Mouse (Mus musculus) hindbrain, embryonic 16.5 days (tissue): ENCODE results near the gene Tbr1. TPM values are rescaled to one million over a fixed set of nuclear protein-coding genes. Genes with fewer than 3 reads are reported as not detected.

Experiments
- ATAC-seq: fragments of 200-750 bp; cut with Nextera tagmentation; 2 replicates; pipeline ENCODE4 v1.8.0; 2017; ENCODE audit warnings: moderate TSS enrichment, moderate library complexity
- H3K27ac ChIP-seq: fragments of 300-500 bp; sonication (generic); 2 replicates; pipeline ENCODE4 v1.5.1; 2014; ENCODE audit warnings: low read depth, mild to moderate bottlenecking, control low read depth, low read length, moderate library complexity
- H3K27me3 ChIP-seq: fragments of 300-500 bp; sonication (generic); replicated peaks from 2 replicates; pipeline ENCODE4 v1.6.1; 2014; ENCODE audit warnings: low read length; ENCODE audit not compliant: control insufficient read depth, insufficient read depth
- H3K36me3 ChIP-seq: fragments of 300-500 bp; sonication (generic); 2 replicates; pipeline ENCODE4 v1.6.1; 2014; ENCODE audit warnings: mild to moderate bottlenecking, low read length, moderate library complexity, mixed read lengths; ENCODE audit not compliant: control insufficient read depth, insufficient read depth
- H3K4me1 ChIP-seq: fragments of 300-500 bp; sonication (generic); 2 replicates; pipeline ENCODE4 v1.6.1; 2014; ENCODE audit warnings: low read depth, low read length; ENCODE audit not compliant: control insufficient read depth, insufficient read depth
- H3K4me2 ChIP-seq: fragments of 300-500 bp; sonication (generic); 2 replicates; pipeline ENCODE4 v1.6.1; 2014; ENCODE audit warnings: mild to moderate bottlenecking, low read length, control low read depth, moderate library complexity
- H3K4me3 ChIP-seq: fragments of 300-500 bp; sonication (generic); 2 replicates; pipeline ENCODE4 v1.5.1; 2014; ENCODE audit warnings: mild to moderate bottlenecking, low read length, control low read depth, moderate library complexity
- H3K9ac ChIP-seq: fragments of 300-500 bp; sonication (generic); 2 replicates; pipeline ENCODE4 v1.6.1; 2014; ENCODE audit warnings: low read depth, mild to moderate bottlenecking, control low read depth, low read length, moderate library complexity
- H3K9me3 ChIP-seq: fragments of 300-500 bp; sonication (generic); 2 replicates; pipeline ENCODE4 v1.6.1; 2014; ENCODE audit warnings: mild to moderate bottlenecking, low read length, moderate library complexity; ENCODE audit not compliant: control insufficient read depth
- WGBS: fragments of 180-500 bp; shearing (Covaris S2); extraction: QIAGEN DNeasy Blood & Tissue Kit; methylation state at CpG from one replicate; pipeline ENCODE4 v1.1.7; 2014; 5-methylcytosine and 5-hydroxymethylcytosine counted together
- polyA plus RNA-seq: library from polyadenylated mRNA; unstranded; fragments of >200 nt; fragmentation: Nextera tagmentation; extraction: Ambion mirVana; gene quantifications from 2 replicates; pipeline ENCODE4 v1.2.1, GENCODE M21; 2015

Tbr1 gene
- polyA plus RNA-seq, 1 experiment from 2014 or later: 0.45 TPM

DNA sequence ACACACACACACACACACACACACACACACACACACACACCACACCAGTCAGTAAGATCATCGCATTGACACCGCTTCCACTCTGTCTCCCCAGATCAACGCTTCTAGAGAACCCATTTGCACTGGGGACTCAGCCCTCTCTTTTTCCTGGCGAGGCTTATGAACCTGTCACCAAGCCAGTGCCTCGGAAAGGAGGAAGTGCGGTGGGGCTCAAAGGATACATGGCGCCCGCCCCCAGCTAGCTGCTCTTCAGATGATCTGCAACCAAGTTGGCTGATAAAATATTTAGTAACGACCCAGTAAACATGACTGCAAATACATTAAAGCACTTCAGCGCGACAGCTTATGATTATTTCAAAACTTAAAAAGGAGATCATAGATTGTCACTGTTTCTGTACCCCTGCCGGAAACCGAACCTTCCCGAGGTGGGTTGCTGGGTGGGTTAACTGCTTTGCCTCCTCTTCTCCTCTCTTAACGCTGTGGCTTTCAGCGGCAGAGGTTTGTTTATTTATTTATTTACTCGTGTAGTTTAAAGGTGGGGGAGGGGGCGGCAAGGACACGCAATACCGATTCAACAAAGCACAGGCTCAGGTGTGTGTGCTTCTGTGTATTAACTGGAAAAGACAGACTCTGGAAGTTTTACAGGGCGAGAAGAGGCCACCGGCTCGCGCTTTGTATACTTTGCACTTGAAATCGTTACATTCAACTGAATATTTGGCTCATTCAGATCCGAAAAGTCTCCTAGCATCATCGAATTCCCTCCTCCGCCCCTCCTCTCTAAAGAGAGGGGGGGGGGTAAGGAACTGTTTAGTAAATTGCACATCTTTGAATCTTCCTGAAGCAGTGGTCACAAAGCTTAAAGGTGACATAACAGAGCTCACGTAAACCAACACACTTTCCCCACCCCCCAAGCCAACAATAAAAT lies 975 bp downstream of the Tbr1 start:
- Histone ChIP-seq H3K4me1 (peaks cover 10% of the 10 kb centered on the region), H3K27me3 (peaks cover 37% of the 10 kb centered on the region)

DNA sequence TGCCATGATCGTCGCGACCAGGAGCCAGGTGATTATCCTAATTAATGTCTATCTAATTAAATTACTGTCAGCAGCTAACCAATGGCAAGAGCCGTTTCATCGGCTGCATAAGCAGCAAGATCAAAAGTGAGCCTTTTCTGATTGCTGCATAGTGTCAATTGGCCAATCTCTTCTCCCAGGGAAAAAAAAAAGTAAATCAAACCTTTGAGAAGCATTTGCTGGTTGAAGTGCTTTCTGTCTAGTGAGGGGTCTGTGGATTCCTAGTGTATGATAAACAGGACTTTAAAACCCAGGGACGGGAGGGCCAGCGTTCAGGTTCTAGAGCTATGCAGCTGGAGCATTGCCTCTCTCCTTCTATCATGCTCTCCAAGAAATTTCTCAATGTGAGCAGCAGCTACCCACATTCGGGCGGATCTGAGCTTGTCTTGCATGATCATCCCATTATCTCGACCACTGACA lies 1.7 kb downstream of the Tbr1 start:
- no peak for ATAC-seq
- Histone ChIP-seq H3K9me3 (no peaks in the 10 kb centered on the region), H3K27me3 (peaks cover 42% of the 10 kb centered on the region), H3K27ac (no peak overlapping the region; the same call in 1 of the 2 replicates), H3K4me1 (peaks cover 10% of the 10 kb centered on the region), H3K9ac (no peak overlapping the region), H3K4me2 (no peak overlapping the region), H3K36me3 (no peaks in the 10 kb centered on the region), H3K4me3 (no peak overlapping the region)
- WGBS: 3% methylated on average over 10 of the region's 10 CpGs

More for the DNA sequence above, 975 bp downstream of the Tbr1 start:
- Histone ChIP-seq H3K4me3 (no peak overlapping the region; the same call in 1 of the 2 replicates), H3K27ac (no peak overlapping the region), H3K9ac (no peak overlapping the region), H3K36me3 (no peaks in the 10 kb centered on the region), H3K9me3 (no peaks in the 10 kb centered on the region), H3K4me2 (peak overlapping the region; percentile 17; the same call in 1 of the 2 replicates)
- 4% methylated on average over 29 of the region's 29 CpGs for WGBS
- no peak for ATAC-seq

DNA sequence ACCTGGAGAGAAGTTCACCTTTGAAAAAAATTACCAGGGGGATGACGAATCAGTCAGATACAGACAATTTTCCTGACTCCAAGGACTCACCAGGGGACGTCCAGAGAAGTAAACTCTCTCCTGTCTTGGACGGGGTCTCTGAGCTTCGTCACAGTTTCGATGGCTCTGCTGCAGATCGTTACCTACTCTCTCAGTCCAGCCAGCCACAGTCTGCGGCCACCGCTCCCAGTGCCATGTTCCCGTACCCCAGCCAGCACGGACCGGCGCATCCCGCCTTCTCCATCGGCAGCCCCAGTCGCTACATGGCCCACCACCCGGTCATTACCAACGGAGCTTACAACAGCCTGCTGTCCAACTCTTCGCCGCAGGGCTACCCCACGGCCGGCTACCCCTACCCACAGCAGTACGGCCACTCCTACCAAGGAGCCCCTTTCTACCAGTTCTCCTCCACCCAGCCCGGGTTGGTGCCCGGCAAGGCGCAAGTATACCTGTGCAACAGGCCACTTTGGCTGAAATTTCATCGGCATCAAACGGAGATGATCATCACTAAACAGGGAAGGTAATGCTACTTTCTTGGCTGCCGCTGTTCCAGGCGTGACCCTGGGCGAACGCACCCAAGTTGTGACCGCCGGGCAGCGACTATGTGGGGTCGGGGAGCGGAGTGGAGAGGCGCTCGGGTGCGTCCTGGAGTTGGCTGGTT lies 2.3 kb downstream of the Tbr1 start:
- peak overlapping the region; percentile 22; the same call in 1 of the 2 replicates for H3K4me2 ChIP-seq
- no peak overlapping the region; the same call in 1 of the 2 replicates for H3K9ac ChIP-seq
- H3K4me3 ChIP-seq: peak overlapping the region; percentile 22
- WGBS: under 1% methylated on average over 39 of the region's 39 CpGs
- H3K4me1 ChIP-seq: peaks cover 10% of the 10 kb centered on the region
- peak; percentile 31; the same call in 1 of the 2 replicates for ATAC-seq
- peaks cover 48% of the 10 kb centered on the region for H3K27me3 ChIP-seq
- no peak overlapping the region; the same call in 1 of the 2 replicates for H3K27ac ChIP-seq
- H3K9me3 ChIP-seq: no peaks in the 10 kb centered on the region
- no peaks in the 10 kb centered on the region for H3K36me3 ChIP-seq

DNA sequence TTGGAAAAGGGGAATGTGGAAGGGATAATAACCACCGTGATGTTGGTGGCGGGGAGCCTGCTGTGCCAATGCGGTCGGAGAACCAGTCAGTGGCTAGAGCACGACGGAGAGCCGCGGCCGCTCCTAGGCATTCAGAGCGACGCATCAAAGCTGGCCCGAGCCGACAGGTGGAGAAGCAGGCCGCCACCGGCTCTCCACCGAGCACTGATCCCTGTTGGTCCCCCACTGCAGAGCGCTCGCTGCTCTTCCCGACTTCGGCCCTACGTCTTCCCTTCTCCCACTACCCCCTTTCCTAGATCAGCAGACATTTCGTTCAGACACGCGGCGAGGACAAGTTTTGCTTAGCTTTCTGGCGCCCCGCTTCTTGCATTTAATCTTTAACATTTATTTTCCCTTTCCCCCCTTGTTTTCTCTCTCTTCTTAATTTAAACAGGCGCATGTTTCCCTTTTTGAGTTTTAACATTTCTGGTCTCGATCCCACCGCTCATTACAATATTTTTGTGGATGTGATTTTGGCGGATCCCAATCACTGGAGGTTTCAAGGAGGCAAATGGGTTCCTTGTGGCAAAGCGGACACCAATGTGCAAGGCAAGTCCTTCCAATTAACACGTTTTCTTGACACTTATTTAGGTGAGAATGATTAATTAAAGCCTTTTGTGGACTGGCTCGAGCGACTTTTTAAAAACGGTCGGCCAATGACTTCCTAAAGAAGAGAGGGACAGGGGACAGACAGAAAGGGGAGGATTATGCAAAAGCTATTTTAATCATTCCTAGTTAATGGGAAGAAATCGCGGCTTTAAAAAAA lies 3.0 kb downstream of the Tbr1 start:
- H3K9me3 ChIP-seq: no peaks in the 10 kb centered on the region
- peaks cover 10% of the 10 kb centered on the region for H3K4me1 ChIP-seq
- H3K4me2 ChIP-seq: peak overlapping the region; percentile 22; the same call in 1 of the 2 replicates
- peaks cover 54% of the 10 kb centered on the region for H3K27me3 ChIP-seq
- H3K27ac ChIP-seq: no peak overlapping the region
- H3K9ac ChIP-seq: no peak overlapping the region; the same call in 1 of the 2 replicates
- no peak for ATAC-seq
- no peaks in the 10 kb centered on the region for H3K36me3 ChIP-seq
- H3K4me3 ChIP-seq: peak overlapping the region; percentile 22
- under 1% methylated on average over 37 of the region's 39 CpGs for WGBS

DNA sequence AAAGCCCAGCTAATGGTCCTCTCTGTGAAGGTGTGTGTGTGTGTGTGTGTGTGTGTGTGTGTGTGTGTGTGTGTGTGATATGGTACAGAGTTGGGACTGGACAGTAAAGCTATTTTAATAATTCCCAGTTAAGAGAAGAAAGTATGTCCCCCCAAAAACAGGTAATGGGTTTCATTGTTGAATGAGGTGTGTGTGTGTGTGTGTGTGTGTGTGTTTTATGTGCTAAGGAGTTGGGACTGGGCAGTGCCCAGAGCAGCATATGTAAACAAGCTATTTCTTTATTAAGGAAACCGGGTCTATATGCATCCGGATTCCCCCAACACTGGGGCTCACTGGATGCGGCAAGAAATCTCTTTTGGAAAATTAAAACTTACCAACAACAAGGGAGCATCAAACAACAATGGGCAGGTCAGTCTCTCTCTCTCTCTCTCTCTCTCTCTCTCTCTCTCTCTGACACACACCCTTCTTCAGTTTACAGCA lies 3.7 kb downstream of the Tbr1 start:
- H3K27me3 ChIP-seq: peaks cover 56% of the 10 kb centered on the region
- no peak overlapping the region for H3K27ac ChIP-seq
- H3K4me3 ChIP-seq: no peak overlapping the region
- no peaks in the 10 kb centered on the region for H3K36me3 ChIP-seq
- no peaks in the 10 kb centered on the region for H3K9me3 ChIP-seq
- no peak overlapping the region for H3K4me2 ChIP-seq
- 4% methylated on average over 3 of the region's 3 CpGs for WGBS
- no peak overlapping the region for H3K9ac ChIP-seq
- ATAC-seq: no peak
- peaks cover 10% of the 10 kb centered on the region for H3K4me1 ChIP-seq

DNA sequence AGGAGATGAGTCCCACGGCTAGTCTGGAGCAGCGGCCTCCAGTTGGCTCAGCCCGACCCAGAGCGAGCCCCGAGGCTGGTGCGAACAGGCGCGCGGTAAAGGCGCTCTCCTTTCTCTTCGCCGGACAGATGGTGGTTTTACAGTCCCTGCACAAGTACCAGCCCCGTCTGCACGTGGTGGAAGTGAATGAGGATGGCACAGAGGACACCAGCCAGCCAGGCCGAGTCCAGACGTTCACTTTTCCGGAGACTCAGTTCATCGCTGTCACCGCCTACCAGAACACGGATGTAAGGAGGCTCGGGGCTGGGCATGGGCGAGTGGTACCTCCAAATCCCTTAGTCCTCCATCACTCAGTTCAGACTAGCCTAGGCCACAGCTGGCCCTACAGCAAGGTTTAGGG lies 4.4 kb downstream of the Tbr1 start:
- H3K4me3 ChIP-seq: no peak overlapping the region; the same call in 1 of the 2 replicates
- no peaks in the 10 kb centered on the region for H3K9me3 ChIP-seq
- no peak overlapping the region for H3K4me2 ChIP-seq
- ATAC-seq: peak; percentile 44
- peaks cover 16% of the 10 kb centered on the region for H3K4me1 ChIP-seq
- H3K9ac ChIP-seq: no peak overlapping the region
- no peaks in the 10 kb centered on the region for H3K36me3 ChIP-seq
- no peak overlapping the region for H3K27ac ChIP-seq
- H3K27me3 ChIP-seq: peaks cover 50% of the 10 kb centered on the region
- 2% methylated on average over 21 of the region's 22 CpGs for WGBS

DNA sequence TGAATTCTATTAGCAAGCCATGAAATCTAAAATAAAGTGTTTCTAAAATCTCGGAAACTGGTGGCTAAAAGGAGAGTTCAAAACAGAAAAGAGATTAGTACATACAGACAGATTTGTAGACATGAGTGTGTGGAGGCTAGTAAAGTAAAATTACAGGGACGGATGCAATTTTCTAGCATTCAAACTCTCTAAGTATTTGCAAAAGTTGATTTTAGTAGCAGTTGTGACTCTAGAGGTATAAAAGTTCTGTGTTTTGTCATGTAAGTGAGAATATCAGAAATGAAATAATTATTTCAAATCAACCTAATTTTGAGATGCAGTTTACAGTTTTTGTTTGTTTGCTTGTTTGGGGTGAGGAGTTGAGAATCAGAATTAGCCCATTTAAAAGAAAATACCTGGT lies 5.1 kb downstream of the Tbr1 start:
- Histone ChIP-seq H3K9ac (no peak overlapping the region), H3K27ac (no peak overlapping the region), H3K9me3 (no peaks in the 10 kb centered on the region), H3K36me3 (no peaks in the 10 kb centered on the region), H3K4me1 (peaks cover 18% of the 10 kb centered on the region), H3K4me3 (no peak overlapping the region), H3K27me3 (peaks cover 44% of the 10 kb centered on the region), H3K4me2 (no peak overlapping the region)
- no peak for ATAC-seq
- 18% methylated on average over 2 of the region's 2 CpGs for WGBS

DNA sequence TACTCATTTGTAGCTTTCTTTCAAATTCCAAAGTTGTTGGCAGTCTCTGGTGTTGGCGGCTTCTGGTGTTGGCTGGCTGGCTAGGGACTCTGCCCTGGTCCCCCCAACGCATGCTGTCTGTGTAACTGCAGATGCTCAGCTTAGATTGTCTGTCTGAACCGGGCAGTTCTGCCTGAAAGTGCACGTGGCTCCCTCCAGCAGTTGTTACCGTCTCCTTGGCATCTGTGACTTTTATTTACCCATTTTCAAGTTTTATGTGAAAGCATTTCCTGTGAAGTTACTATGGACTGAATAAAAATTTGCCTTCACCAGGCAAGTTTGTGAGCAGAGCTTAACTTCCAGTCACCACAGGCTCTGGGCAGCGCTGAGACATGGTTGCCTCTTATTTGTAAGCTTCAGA lies 6.0 kb downstream of the Tbr1 start:
- Histone ChIP-seq H3K27me3 (peaks cover 44% of the 10 kb centered on the region), H3K4me2 (no peak overlapping the region), H3K9me3 (no peaks in the 10 kb centered on the region), H3K27ac (no peak overlapping the region), H3K9ac (no peak overlapping the region), H3K36me3 (no peaks in the 10 kb centered on the region), H3K4me1 (peaks cover 17% of the 10 kb centered on the region), H3K4me3 (no peak overlapping the region)
- ATAC-seq: no peak
- WGBS: 3% methylated on average over 6 of the region's 6 CpGs
